Mouse (Mus musculus): Measurements from ENCODE around the gene Zfp704. TPM values are rescaled to one million over a fixed set of nuclear protein-coding genes. Genes with fewer than 3 reads are reported as not detected.
A peak's percentile ranks its signal among the peaks of the same experiment; 100 is the strongest.

Gene Zfp704
- total RNA-seq, 2 experiments from 2014 or later: 14.6 to 15.4 TPM

GRCm38 (mm10) chr3:9461660-9462059 lies 148.2 kb downstream of the Zfp704 start:
- DNase-seq: peak; percentile 53 to 75

- no peak for DNase-seq
These were observed 149.6 kb downstream of the Zfp704 start for GRCm38 (mm10) chr3:9460284-9460683.

GRCm38 (mm10) chr3:9456380-9456890 lies 153.4 kb downstream of the Zfp704 start:
- DNase-seq: no peak

GRCm38 (mm10) chr3:9455351-9455750 lies 154.5 kb downstream of the Zfp704 start:
- no peak for DNase-seq

GRCm38 (mm10) chr3:9454556-9455330 lies 155.1 kb downstream of the Zfp704 start:
- DNase-seq: no peak

GRCm38 (mm10) chr3:9450521-9450920 lies 159.4 kb downstream of the Zfp704 start:
- no peak for DNase-seq

GRCm38 (mm10) chr3:9449261-9450007 lies 160.5 kb downstream of the Zfp704 start:
- DNase-seq: no peak

- DNase-seq: no peak
These were observed 161.3 kb downstream of the Zfp704 start for GRCm38 (mm10) chr3:9448541-9448940.

- no peak for DNase-seq
These were observed 165.3 kb downstream of the Zfp704 start for GRCm38 (mm10) chr3:9444558-9444957.

- DNase-seq: no peak
These were observed 165.9 kb downstream of the Zfp704 start for GRCm38 (mm10) chr3:9443981-9444380.

- no peak for DNase-seq
These were observed 166.4 kb downstream of the Zfp704 start for GRCm38 (mm10) chr3:9443476-9443875.

- DNase-seq: peak; percentile 38 to 50
These were observed 168.0 kb downstream of the Zfp704 start for GRCm38 (mm10) chr3:9441566-9442540.

GRCm38 (mm10) chr3:9440466-9440865 lies 169.4 kb downstream of the Zfp704 start:
- no peak for DNase-seq

- no peak for DNase-seq
These were observed 170.1 kb downstream of the Zfp704 start for GRCm38 (mm10) chr3:9439619-9440286.

- peak in 1 of 2 experiments; percentile 22 for DNase-seq
These were observed 173.6 kb downstream of the Zfp704 start for GRCm38 (mm10) chr3:9436256-9436655.

- DNase-seq: no peak
These were observed 175.3 kb downstream of the Zfp704 start for GRCm38 (mm10) chr3:9434394-9435175.

- DNase-seq: peak; percentile 20 to 49
These were observed 176.9 kb downstream of the Zfp704 start for GRCm38 (mm10) chr3:9432796-9433526.

- no peak for DNase-seq
These were observed 177.7 kb downstream of the Zfp704 start for GRCm38 (mm10) chr3:9432226-9432625.

- DNase-seq: no peak
These were observed 179.9 kb downstream of the Zfp704 start for GRCm38 (mm10) chr3:9429946-9430345.

GRCm38 (mm10) chr3:9427826-9428225 lies 182.1 kb downstream of the Zfp704 start:
- DNase-seq: no peak

Data from heart, adult 18-20 months (tissue).